Mouse (Mus musculus) gastrocnemius, postnatal 14 days (tissue): ENCODE measurements around the gene Fam76a. TPM values are rescaled to one million over a fixed set of nuclear protein-coding genes. Genes with fewer than 3 reads are reported as not detected.

ENCODE experiments used
- DNase-seq: peaks from one replicate; pipeline ENCODE4 v3.0.0; 2021; ENCODE audit warnings: mixed read lengths
- intact Hi-C: fragments of 180-260 bp; cut with DNase I; formaldehyde crosslinking; loops from one replicate; pipeline ENCODE4 v1.15.1; 2025; ENCODE audit warnings: low total_unique reads
- long read RNA-seq, 2 experiments: library from polyadenylated mRNA; stranded (forward); transcript quantifications; one replicate each; pipeline ENCODE4 v2.0.0; 2021
- total RNA-seq, 2 experiments: library from RNA; stranded (reverse); gene quantifications; 2 replicates each; pipeline ENCODE4 v1.2.3; 2021

Fam76a gene
- 10 to 100 TPM; 21.2 to 27.4 TPM for total RNA-seq
- long read RNA-seq, experiment 1, transcript Fam76a-201 (9 exons, 3,053 nt), result major isoform, 12 of 17 reads
- long read RNA-seq, experiment 1, partial matches to known transcripts, result 1 of 17 reads
- long read RNA-seq, experiment 1, other reads (novel, unspliced or antisense), result 3 of 17 reads
- long read RNA-seq, experiment 2, transcript Fam76a-201 (9 exons, 3,053 nt), result major isoform, 27 of 30 reads
- long read RNA-seq, experiment 2, partial matches to known transcripts, result 0 of 30 reads
- long read RNA-seq, experiment 2, other reads (novel, unspliced or antisense), result 2 of 30 reads

GRCm38 (mm10) chr4:132922558-132923008 lies at the start of gene Fam76a:
Gene Fam76a, minus strand, starts transcription at chr4:132922558.
- intact Hi-C loops, result loop anchor here (5.0 kb wide), 1 partner anchor 85 kb away; no protein-coding TSS in a partner anchor
- peak; percentile 100 for DNase-seq

GRCm38 (mm10) chr4:132972101-132972500 lies 49.7 kb upstream of the Fam76a start:
- DNase-seq, result no peak
- intact Hi-C loops, result no loop called here

GRCm38 (mm10) chr4:132971601-132972000 lies 49.2 kb upstream of the Fam76a start:
- intact Hi-C loops, result no loop called here
- DNase-seq, result no peak

- intact Hi-C loops, result no loop called here
- no peak for DNase-seq
These were observed 46.0 kb upstream of the Fam76a start for GRCm38 (mm10) chr4:132968105-132968938.

GRCm38 (mm10) chr4:132964473-132964872 lies 42.1 kb upstream of the Fam76a start:
- no peak for DNase-seq
- intact Hi-C loops, result no loop called here

- intact Hi-C loops, result no loop called here
- DNase-seq, result no peak
These were observed 41.7 kb upstream of the Fam76a start for GRCm38 (mm10) chr4:132964064-132964463.

- DNase-seq, result no peak
- intact Hi-C loops, result no loop called here
These were observed 41.1 kb upstream of the Fam76a start for GRCm38 (mm10) chr4:132963436-132963835.

- no peak for DNase-seq
- intact Hi-C loops, result no loop called here
These were observed 40.3 kb upstream of the Fam76a start for GRCm38 (mm10) chr4:132962628-132963027.

- intact Hi-C loops, result no loop called here
- no peak for DNase-seq
These were observed 39.5 kb upstream of the Fam76a start for GRCm38 (mm10) chr4:132961866-132962265.

GRCm38 (mm10) chr4:132960864-132961639 lies 38.7 kb upstream of the Fam76a start:
- intact Hi-C loops, result no loop called here

GRCm38 (mm10) chr4:132960313-132960712 lies 38.0 kb upstream of the Fam76a start:
- intact Hi-C loops, result no loop called here

More at GRCm38 (mm10) chr4:132960864-132961639, 38.7 kb upstream of the Fam76a start:
- DNase-seq, result peak; percentile 38

GRCm38 (mm10) chr4:132959679-132960045 lies 37.3 kb upstream of the Fam76a start:
- no peak for DNase-seq
- intact Hi-C loops, result no loop called here

More at GRCm38 (mm10) chr4:132960313-132960712, 38.0 kb upstream of the Fam76a start:
- DNase-seq, result no peak

GRCm38 (mm10) chr4:132958741-132959678 lies 36.7 kb upstream of the Fam76a start:
- intact Hi-C loops, result no loop called here
- DNase-seq, result peak; percentile 57

- intact Hi-C loops, result no loop called here
- no peak for DNase-seq
These were observed 33.0 kb upstream of the Fam76a start for GRCm38 (mm10) chr4:132955395-132955791.

GRCm38 (mm10) chr4:132954530-132955394 lies 32.4 kb upstream of the Fam76a start:
- intact Hi-C loops, result no loop called here

GRCm38 (mm10) chr4:132950999-132951398 lies 28.6 kb upstream of the Fam76a start:
- DNase-seq, result no peak
- intact Hi-C loops, result no loop called here

More at GRCm38 (mm10) chr4:132954530-132955394, 32.4 kb upstream of the Fam76a start:
- DNase-seq, result no peak

- intact Hi-C loops, result no loop called here
- DNase-seq, result no peak
These were observed 27.6 kb upstream of the Fam76a start for GRCm38 (mm10) chr4:132949882-132950532.
